Mouse (Mus musculus): ENCODE results near the gene Ankrd42.

DNA sequence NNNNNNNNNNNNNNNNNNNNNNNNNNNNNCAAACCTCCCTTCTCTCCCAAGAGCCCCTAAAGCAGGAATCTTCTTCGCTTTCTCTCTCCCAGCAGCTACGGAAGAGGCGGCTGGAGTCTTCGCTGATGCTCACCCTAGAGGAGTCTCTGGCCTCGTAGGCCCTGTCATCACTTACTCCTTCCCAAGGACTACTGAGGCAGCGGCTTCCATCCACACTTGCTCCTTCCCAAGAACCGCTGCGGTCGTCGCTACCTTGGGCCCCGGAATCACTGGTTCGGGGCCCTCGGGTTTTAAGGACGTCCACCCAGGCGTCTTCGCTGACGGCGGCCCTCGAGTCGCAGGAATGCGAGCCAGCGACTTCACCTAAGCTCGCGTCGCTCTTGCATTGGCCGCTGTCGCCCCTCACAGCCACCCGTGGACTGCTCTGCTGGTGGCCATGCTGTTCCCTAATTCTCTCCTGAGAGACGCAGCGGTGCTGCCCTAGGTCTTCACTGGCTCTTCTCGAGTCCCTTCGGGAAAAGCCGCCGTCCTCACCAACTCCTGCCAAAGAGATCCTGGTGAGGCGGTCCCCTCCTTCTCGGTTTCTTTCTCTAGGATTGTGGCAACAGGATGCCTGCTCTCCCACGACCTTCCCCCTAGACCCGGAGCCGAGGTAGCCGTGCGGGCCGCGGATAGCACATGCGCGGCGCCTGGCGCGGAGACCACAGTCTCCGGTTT, 489 bp downstream of the Ankrd42 start:
- TF ChIP-seq CTCF (conservative IDR thresholded peaks at IDR 0.05 in 1 of 2, IDR thresholded peaks at IDR 0.05 in 1 of 2; ENCODE audit: low read depth in 2 of 2, low read length in 2 of 2) (no peak), RAD21 (IDR thresholded peaks at IDR 0.05; ENCODE audit: low read depth, low read length) (no peak), POLR2A (IDR thresholded peaks at IDR 0.05; ENCODE audit: low read depth, low read length) (no peak), MAX (IDR thresholded peaks at IDR 0.05; ENCODE audit: low read length) (no peak), NELFE (IDR thresholded peaks at IDR 0.05; ENCODE audit: low read depth, low read length) (no peak), USF2 (conservative IDR thresholded peaks at IDR 0.05; ENCODE audit: low read depth, low read length) (no peak), KAT2A (IDR thresholded peaks at IDR 0.05; ENCODE audit: insufficient replicate concordance, low read length) (no peak)

Measured in CH12.LX (cell line).